Mouse (Mus musculus): ENCODE results near the gene Irf2. TPM values are rescaled to one million over a fixed set of nuclear protein-coding genes. Genes with fewer than 3 reads are reported as not detected.

Irf2 gene
- polyA plus RNA-seq, 1 experiment from 2014 or later: 14.1 TPM

DNA sequence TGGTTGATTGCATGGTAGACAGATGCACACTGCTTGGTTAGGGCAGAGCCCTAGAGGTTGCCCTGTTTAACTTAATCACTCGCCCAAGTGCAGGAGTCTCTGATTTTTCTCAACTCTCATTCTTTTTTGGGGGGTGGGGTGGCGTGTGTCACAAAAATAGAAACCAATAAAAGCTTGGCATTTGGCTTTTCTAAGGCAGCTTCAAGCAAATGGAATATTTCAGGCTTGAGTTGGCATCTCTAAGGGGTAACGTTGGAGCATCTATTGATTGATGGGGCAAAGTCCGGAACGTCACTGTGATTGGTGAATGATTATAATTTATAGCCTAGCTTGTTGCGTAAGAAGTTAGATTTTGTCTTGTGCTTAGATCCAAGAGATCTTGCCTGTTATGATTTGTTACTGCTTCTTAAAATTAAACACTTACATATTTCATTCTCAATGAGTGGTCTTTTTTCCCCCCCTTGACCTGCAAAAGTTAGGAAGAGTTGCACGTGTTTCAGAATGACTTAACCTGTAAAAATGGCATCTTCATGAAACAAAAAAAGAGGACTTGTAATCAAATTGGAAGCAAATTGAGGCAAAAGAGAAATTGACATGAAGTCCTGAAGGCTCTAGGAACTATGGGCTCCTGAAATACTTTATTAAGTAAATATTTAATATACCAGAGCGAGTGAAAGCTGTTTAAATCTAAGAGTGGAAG is 2.6 kb downstream of the Irf2 start:
- DNase-seq (ENCODE audit: low spot score) (no peak), ATAC-seq (ENCODE audit: insufficient read depth, low FRiP score, low TSS enrichment) (no peak)
- H3K27ac ChIP-seq (ENCODE audit: low read depth, low read length): no peak overlapping the region
- H3K27me3 ChIP-seq (ENCODE audit: control insufficient read depth, insufficient read depth, low read length): no peaks in the 10 kb centered on the region
- no peaks in the 10 kb centered on the region for H3K9me3 ChIP-seq (ENCODE audit: control insufficient read depth, low read length)
- WGBS: 43% methylated on average over 8 of the region's 8 CpGs
- H3K4me1 ChIP-seq (ENCODE audit: control insufficient read depth, insufficient read depth, low read length): peaks cover 6% of the 10 kb centered on the region; the same call in 1 of the 2 replicates
- H3K36me3 ChIP-seq (ENCODE audit: control insufficient read depth, insufficient read depth, low read length): no peaks in the 10 kb centered on the region
- peak overlapping the region; percentile 81 for H3K4me2 ChIP-seq (ENCODE audit: low read depth)
- H3K4me3 ChIP-seq (ENCODE audit: low read depth, low read length): peak overlapping the region; percentile 95
- no peak overlapping the region for H3K9ac ChIP-seq (ENCODE audit: low read length)

- H3K4me2 ChIP-seq (ENCODE audit: low read depth): no peak overlapping the region
- H3K27me3 ChIP-seq (ENCODE audit: control insufficient read depth, insufficient read depth, low read length): no peaks in the 10 kb centered on the region
- 74% methylated on average over 5 of the region's 5 CpGs for WGBS
- peaks cover 6% of the 10 kb centered on the region; the same call in 1 of the 2 replicates for H3K4me1 ChIP-seq (ENCODE audit: control insufficient read depth, insufficient read depth, low read length)
- no peaks in the 10 kb centered on the region for H3K36me3 ChIP-seq (ENCODE audit: control insufficient read depth, insufficient read depth, low read length)
- no peak overlapping the region for H3K27ac ChIP-seq (ENCODE audit: low read depth, low read length)
- no peak overlapping the region for H3K4me3 ChIP-seq (ENCODE audit: low read depth, low read length)
- no peak overlapping the region for H3K9ac ChIP-seq (ENCODE audit: low read length)
- H3K9me3 ChIP-seq (ENCODE audit: control insufficient read depth, low read length): no peaks in the 10 kb centered on the region
- DNase-seq (ENCODE audit: low spot score) (no peak), ATAC-seq (ENCODE audit: insufficient read depth, low FRiP score, low TSS enrichment) (no peak)
Measured at GRCm38 (mm10) chr8:46742691-46743082, 3.2 kb downstream of the Irf2 start.

GRCm38 (mm10) chr8:46745464-46745863 is 5.9 kb downstream of the Irf2 start:
- H3K36me3 ChIP-seq (ENCODE audit: control insufficient read depth, insufficient read depth, low read length): no peaks in the 10 kb centered on the region
- no peak overlapping the region for H3K4me3 ChIP-seq (ENCODE audit: low read depth, low read length)
- WGBS: 96% methylated on average over 1 of the region's 1 CpGs
- no peak overlapping the region for H3K4me2 ChIP-seq (ENCODE audit: low read depth)
- H3K27me3 ChIP-seq (ENCODE audit: control insufficient read depth, insufficient read depth, low read length): no peaks in the 10 kb centered on the region
- H3K4me1 ChIP-seq (ENCODE audit: control insufficient read depth, insufficient read depth, low read length): peaks cover 6% of the 10 kb centered on the region; the same call in 1 of the 2 replicates
- DNase-seq (ENCODE audit: low spot score): no peak
- H3K27ac ChIP-seq (ENCODE audit: low read depth, low read length): no peak overlapping the region
- ATAC-seq (ENCODE audit: insufficient read depth, low FRiP score, low TSS enrichment): no peak
- no peaks in the 10 kb centered on the region for H3K9me3 ChIP-seq (ENCODE audit: control insufficient read depth, low read length)
- no peak overlapping the region for H3K9ac ChIP-seq (ENCODE audit: low read length)

DNA sequence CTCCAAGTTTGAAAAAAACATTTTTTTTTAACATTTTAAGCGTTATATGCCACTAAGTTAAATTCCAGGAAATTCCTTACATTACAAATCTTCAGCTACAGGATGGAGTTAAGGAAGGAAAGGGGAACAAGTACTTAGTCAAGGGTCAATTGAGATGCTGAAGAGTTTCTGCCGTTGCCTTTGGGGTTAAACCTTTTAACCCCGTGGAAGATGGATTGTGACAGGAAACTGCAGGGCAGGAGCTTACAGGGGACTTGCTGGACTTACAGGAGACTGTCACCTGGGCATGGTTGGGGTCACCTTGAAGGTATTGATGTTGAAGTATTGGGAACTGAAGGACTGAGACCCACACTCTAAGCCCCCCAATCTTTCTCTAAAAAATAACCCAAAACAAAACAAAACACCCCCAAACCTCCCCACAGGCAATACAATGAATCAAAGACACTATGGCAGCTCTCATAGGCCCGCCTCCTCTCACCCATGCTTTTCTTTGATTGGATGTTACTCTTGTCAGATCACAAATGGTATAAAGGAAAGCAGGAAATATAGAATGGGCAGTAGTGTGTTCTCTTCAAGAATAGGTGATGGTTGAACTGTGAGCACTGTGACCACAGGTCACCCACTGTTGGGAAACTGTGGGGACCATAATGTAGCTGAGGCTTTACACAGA is 7.9 kb downstream of the Irf2 start:
- no peaks in the 10 kb centered on the region for H3K9me3 ChIP-seq (ENCODE audit: control insufficient read depth, low read length)
- 33% methylated on average over 4 of the region's 4 CpGs for WGBS
- no peak overlapping the region for H3K27ac ChIP-seq (ENCODE audit: low read depth, low read length)
- H3K4me2 ChIP-seq (ENCODE audit: low read depth): no peak overlapping the region
- no peaks in the 10 kb centered on the region for H3K4me1 ChIP-seq (ENCODE audit: control insufficient read depth, insufficient read depth, low read length)
- no peaks in the 10 kb centered on the region for H3K27me3 ChIP-seq (ENCODE audit: control insufficient read depth, insufficient read depth, low read length)
- H3K9ac ChIP-seq (ENCODE audit: low read length): no peak overlapping the region
- DNase-seq (ENCODE audit: low spot score): no peak
- no peak for ATAC-seq (ENCODE audit: insufficient read depth, low FRiP score, low TSS enrichment)
- no peak overlapping the region for H3K4me3 ChIP-seq (ENCODE audit: low read depth, low read length)
- H3K36me3 ChIP-seq (ENCODE audit: control insufficient read depth, insufficient read depth, low read length): no peaks in the 10 kb centered on the region

DNA sequence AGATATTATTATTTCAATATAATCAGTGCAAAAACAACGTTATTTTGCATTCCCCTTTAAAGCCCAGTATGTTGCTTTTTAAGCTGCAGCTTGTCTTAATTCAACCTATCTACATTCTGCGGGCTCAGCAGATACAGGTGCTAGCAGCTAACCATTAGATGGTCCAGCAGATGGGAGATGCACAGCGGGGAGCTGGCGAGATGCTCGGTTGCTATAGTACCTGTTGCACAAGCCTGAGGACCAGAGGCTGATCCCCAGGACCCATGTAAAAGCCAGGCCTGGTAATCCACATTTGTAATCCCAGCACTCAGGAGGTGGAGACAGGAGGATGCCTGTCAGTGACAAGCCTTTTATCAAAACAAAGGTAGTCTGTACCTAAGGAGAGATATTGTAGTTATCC is 10.5 kb downstream of the Irf2 start:
- Histone ChIP-seq H3K27me3 (ENCODE audit: control insufficient read depth, insufficient read depth, low read length) (no peaks in the 10 kb centered on the region), H3K4me3 (ENCODE audit: low read depth, low read length) (no peak overlapping the region), H3K4me1 (ENCODE audit: control insufficient read depth, insufficient read depth, low read length) (no peaks in the 10 kb centered on the region), H3K9ac (ENCODE audit: low read length) (no peak overlapping the region), H3K36me3 (ENCODE audit: control insufficient read depth, insufficient read depth, low read length) (no peaks in the 10 kb centered on the region), H3K27ac (ENCODE audit: low read depth, low read length) (no peak overlapping the region), H3K9me3 (ENCODE audit: control insufficient read depth, low read length) (no peaks in the 10 kb centered on the region), H3K4me2 (ENCODE audit: low read depth) (no peak overlapping the region)
- WGBS: 72% methylated on average over 5 of the region's 5 CpGs
- no peak for DNase-seq (ENCODE audit: low spot score)
- ATAC-seq (ENCODE audit: insufficient read depth, low FRiP score, low TSS enrichment): no peak

DNA sequence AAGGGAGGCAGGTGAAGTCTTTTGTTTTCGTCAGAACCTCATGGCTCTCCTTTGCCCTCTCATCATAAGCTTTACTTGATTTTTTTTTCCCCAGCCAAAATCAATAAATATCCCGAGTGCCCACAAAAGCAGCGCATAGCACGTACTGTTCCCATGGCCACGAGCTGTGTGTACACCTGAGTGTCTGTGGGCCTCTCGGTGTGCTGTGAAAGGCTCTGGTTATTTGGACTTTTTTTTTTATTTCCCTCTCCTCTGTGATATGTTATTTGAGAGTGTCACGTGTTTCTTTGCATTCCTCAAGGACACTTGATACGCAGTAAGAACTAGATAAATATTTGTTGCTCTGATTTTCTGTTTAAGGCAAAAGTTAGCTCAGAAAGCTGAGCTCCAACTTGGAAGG is 11.0 kb downstream of the Irf2 start:
- H3K27ac ChIP-seq (ENCODE audit: low read depth, low read length): no peak overlapping the region
- no peaks in the 10 kb centered on the region for H3K36me3 ChIP-seq (ENCODE audit: control insufficient read depth, insufficient read depth, low read length)
- DNase-seq (ENCODE audit: low spot score) (no peak), ATAC-seq (ENCODE audit: insufficient read depth, low FRiP score, low TSS enrichment) (no peak)
- H3K9me3 ChIP-seq (ENCODE audit: control insufficient read depth, low read length): no peaks in the 10 kb centered on the region
- no peaks in the 10 kb centered on the region for H3K4me1 ChIP-seq (ENCODE audit: control insufficient read depth, insufficient read depth, low read length)
- 72% methylated on average over 8 of the region's 8 CpGs for WGBS
- no peak overlapping the region for H3K9ac ChIP-seq (ENCODE audit: low read length)
- no peak overlapping the region for H3K4me2 ChIP-seq (ENCODE audit: low read depth)
- no peaks in the 10 kb centered on the region for H3K27me3 ChIP-seq (ENCODE audit: control insufficient read depth, insufficient read depth, low read length)
- no peak overlapping the region for H3K4me3 ChIP-seq (ENCODE audit: low read depth, low read length)

- no peak overlapping the region for H3K4me2 ChIP-seq (ENCODE audit: low read depth)
- H3K36me3 ChIP-seq (ENCODE audit: control insufficient read depth, insufficient read depth, low read length): no peaks in the 10 kb centered on the region
- H3K9me3 ChIP-seq (ENCODE audit: control insufficient read depth, low read length): no peaks in the 10 kb centered on the region
- no peaks in the 10 kb centered on the region for H3K4me1 ChIP-seq (ENCODE audit: control insufficient read depth, insufficient read depth, low read length)
- WGBS: 37% methylated on average over 4 of the region's 4 CpGs
- no peak overlapping the region for H3K27ac ChIP-seq (ENCODE audit: low read depth, low read length)
- H3K4me3 ChIP-seq (ENCODE audit: low read depth, low read length): no peak overlapping the region
- H3K9ac ChIP-seq (ENCODE audit: low read length): no peak overlapping the region
- no peaks in the 10 kb centered on the region for H3K27me3 ChIP-seq (ENCODE audit: control insufficient read depth, insufficient read depth, low read length)
- no peak for DNase-seq (ENCODE audit: low spot score)
- no peak for ATAC-seq (ENCODE audit: insufficient read depth, low FRiP score, low TSS enrichment)
Measured at GRCm38 (mm10) chr8:46751151-46751550, 11.6 kb downstream of the Irf2 start.

DNA sequence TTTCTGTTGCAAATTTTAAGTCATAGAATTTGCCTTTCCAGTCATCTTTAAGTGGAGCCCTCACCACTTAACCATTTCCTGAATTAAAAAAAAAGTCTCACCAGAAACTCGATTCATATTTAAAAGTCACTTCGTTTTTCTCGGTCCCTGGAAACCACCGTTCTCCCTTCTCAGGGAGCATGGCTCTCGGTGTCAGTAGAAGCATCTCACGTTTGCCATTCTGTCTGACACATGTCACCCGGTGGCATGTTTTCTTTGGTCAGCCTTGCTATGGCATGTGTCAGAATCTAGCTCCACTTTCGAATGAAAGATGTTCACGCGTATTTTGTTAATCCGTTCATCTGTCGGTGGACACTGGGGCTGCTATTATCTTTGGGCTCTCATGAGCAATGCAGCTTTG is 13.5 kb downstream of the Irf2 start:
- DNase-seq (ENCODE audit: low spot score) (no peak), ATAC-seq (ENCODE audit: insufficient read depth, low FRiP score, low TSS enrichment) (no peak)
- Histone ChIP-seq H3K27me3 (ENCODE audit: control insufficient read depth, insufficient read depth, low read length) (no peaks in the 10 kb centered on the region), H3K9me3 (ENCODE audit: control insufficient read depth, low read length) (no peaks in the 10 kb centered on the region), H3K4me3 (ENCODE audit: low read depth, low read length) (no peak overlapping the region), H3K36me3 (ENCODE audit: control insufficient read depth, insufficient read depth, low read length) (no peaks in the 10 kb centered on the region), H3K27ac (ENCODE audit: low read depth, low read length) (no peak overlapping the region), H3K4me1 (ENCODE audit: control insufficient read depth, insufficient read depth, low read length) (no peaks in the 10 kb centered on the region), H3K9ac (ENCODE audit: low read length) (no peak overlapping the region), H3K4me2 (ENCODE audit: low read depth) (no peak overlapping the region)
- 87% methylated on average over 12 of the region's 12 CpGs for WGBS

GRCm38 (mm10) chr8:46754355-46754754 is 14.8 kb downstream of the Irf2 start:
- Histone ChIP-seq H3K9ac (ENCODE audit: low read length) (no peak overlapping the region), H3K9me3 (ENCODE audit: control insufficient read depth, low read length) (no peaks in the 10 kb centered on the region), H3K4me3 (ENCODE audit: low read depth, low read length) (no peak overlapping the region), H3K27ac (ENCODE audit: low read depth, low read length) (no peak overlapping the region), H3K4me1 (ENCODE audit: control insufficient read depth, insufficient read depth, low read length) (no peaks in the 10 kb centered on the region), H3K36me3 (ENCODE audit: control insufficient read depth, insufficient read depth, low read length) (no peaks in the 10 kb centered on the region), H3K27me3 (ENCODE audit: control insufficient read depth, insufficient read depth, low read length) (no peaks in the 10 kb centered on the region), H3K4me2 (ENCODE audit: low read depth) (no peak overlapping the region)
- DNase-seq (ENCODE audit: low spot score) (no peak), ATAC-seq (ENCODE audit: insufficient read depth, low FRiP score, low TSS enrichment) (no peak)
- 94% methylated on average over 5 of the region's 5 CpGs for WGBS

Data from neural tube, embryonic 11.5 days (tissue).